Mouse (Mus musculus) T-cell, adult 2 months (primary cell): ENCODE measurements around the gene Braf.

ENCODE experiments used
- DNase-seq: peaks from one replicate; pipeline ENCODE4 v3.0.0; 2022; ENCODE audit warnings: low spot score

Braf gene

DNA sequence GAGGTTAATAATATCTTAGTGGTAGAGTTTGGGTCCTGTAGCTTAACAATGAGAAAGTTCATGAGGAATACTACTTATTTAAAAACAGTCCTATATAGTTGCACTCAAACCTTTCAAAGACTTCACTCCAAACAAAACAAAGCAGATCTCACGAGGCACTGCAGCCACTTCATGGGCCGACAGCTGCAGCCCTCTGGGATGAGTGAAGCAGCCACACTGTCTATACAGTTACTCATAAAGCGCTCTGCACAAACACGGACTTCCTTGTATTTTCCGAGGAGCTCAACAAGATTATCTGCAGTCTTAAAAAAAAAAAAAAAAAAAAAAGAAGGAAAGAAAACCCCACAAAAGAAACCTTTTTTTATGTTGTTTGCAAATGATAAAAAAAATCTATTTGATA is 117.9 kb downstream of the Braf start:
- no peak for DNase-seq

DNA sequence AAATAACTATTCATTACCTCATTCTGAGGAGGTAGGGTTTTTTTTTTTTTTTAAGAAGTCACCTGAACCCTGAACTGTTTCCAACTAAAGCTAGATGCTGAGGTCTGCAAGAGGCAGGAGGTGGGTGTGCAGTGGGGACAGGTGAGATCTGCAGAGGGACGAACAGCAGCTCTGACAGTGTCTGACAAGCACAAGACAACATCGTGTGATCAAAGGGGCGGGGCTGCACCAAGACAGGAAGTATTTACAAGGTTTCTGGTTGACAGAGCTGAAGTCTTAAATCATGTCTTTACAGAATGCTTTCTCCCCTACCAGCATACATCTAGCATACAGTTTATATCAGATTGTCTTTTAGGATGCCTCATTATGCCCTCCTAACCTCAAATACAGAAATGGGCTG is 118.4 kb downstream of the Braf start:
- peak; percentile 50 for DNase-seq

DNA sequence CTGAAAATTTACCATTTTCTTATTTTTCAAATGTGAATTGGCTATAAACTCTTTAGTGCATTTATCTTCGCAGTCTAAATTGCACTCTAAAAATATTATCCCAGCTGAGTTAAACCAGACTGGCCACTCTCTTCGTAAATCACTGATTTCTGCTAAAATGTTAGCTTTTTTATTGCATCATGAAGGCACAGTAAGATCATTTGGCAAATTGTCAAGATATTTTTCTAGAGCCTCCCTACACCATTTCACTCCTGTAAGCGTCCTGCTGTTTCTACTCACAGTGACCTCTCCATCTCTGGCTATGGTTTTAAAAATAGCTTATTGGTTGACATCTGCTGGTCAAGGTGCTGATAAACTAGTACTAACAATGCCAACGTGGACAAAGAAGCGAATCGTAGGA is 119.2 kb downstream of the Braf start:
- no peak for DNase-seq

DNA sequence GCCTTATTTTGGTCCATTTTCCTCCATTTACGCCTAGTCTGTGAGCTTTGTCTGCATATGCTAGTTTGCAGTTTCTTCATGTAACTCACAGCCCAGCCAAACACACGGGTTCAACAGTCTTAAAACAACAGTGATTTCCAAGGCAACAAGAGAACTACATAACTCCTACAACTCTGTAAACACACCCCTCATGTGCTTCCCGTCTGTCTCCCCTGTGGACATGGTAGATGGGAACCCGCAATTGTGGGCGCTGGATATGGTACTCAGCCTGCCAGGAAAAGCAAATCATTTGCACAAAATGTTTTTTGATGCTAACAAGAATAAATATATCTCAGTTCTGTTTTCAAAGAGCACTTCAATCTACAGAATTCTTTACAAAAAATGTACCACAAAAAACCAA is 120.7 kb downstream of the Braf start:
- no peak for DNase-seq

DNA sequence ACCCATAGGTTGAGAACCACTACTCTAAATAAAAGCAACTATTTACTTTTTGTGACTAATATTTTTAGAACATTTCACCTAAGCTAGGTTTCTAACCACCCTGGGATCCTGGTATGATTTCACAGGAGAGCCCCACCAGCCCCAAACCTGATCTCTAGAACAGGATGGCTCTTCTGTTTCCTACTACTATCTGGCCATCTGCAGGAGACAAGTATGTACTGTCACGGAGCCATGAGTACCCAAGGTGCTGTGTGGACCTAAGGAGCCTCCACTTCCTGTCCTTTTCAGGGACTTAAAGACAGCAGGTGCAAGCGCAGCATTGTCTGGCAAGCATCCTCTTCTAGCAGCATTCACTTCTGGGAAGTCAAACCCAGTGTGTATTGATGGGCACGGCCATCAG is 123.4 kb downstream of the Braf start:
- no peak for DNase-seq

DNA sequence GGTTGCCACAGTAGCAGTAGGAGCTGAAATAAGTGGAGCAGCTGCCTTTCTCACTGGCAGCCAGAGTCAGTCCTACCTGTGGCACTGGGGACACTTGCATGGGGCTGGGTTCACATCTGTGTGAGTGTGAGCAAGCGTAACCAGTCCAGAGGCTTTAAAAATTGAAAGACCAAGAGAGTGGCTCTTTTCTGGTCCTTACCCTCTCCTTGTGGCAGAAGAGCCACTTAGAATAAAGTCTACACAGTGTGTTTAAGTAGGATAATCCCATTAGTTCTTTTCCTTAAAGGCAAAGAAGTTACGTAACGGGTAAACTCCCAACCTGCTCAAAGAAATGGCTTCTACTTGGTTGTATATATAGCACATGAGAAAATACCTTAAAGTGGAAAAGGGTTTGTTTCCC is 124.4 kb downstream of the Braf start:
- DNase-seq: no peak

DNA sequence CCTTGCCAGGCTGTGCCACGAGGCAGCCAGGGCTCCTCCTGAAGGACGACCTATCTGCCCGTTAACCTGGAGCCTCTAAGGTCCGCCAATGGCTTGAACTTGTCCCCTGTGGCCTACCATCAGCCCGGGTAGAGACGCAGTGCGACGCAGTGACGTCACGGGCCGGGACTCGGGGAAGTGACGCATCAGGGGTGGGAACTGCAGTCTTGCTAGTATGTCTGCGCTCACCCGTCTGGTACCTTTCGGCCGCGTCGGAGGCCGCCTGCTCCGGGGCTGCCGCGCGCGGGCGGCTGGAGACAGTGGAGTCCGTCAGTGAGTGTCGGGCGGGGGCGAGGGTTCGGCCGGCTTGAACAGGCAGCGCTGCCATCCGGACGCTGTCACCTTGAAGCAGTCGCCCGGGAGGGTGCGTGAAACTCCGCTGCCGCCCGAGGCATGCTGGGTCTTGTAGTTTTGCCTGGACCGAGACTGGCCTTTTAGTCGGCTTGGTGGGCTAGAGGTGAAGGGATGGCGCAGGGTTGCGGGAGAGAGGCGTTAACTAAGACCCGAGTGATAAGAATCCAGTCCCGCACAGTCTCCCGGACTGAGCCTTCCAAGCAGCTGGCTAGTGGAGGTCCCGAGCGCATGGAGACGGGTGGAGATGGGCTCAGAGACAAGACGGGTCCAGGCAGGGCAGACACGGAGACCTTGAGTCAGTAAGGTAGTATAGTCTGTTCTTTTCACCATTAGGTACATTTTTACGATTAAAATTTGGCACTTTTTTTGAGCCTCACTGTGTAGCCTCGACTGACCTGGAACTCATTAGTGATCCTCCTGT is 132.7 kb downstream of the Braf start, which contains the start of gene Ndufb2:
TSS of gene Ndufb2 (plus strand) at position 174 of the 814 bp plus-strand sequence.
- DNase-seq: peak; percentile 91

DNA sequence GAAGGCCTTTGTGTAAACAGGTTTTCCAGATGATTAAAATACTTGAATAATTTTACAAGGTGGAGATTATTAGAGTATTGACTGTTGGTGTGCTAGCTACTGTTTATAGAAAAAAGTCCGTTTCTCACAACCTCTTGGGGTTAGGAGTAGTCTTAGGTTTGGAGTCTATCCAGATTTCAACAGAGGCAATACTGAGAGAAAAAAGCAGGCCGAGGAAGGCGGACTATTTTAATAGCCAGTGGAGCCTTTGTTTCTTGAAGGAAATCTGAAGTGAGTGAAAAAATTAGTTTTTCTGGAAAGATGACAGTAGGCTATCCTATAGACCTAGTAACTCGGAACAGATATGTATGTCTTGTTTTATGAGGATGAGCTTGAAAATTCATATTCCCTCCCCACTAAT is 133.8 kb downstream of the Braf start:
- no peak for DNase-seq

DNA sequence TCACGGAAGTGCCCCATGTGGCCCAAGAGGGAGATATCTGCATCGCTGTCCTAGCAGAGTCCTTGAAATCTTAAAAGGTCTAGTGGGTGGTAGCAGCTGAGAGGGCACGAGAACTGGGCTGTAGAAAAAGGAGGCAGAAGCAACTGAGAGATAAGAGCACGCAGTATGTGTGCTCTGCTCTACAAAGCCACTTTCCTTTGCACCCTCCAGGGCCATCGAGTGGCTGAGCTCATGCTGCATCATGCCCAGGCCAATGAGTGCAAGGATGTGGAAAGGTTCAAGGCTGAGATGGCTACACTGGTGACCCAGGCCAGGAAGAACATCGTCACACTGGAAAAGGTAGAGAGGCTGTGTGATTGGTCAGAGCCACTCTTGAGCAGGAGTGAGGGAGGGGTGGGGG is 139.7 kb downstream of the Braf start, which contains the start of gene Gm42420:
TSS of gene Gm42420 (plus strand) at position 237 of the 400 bp plus-strand sequence.
- DNase-seq: no peak

DNA sequence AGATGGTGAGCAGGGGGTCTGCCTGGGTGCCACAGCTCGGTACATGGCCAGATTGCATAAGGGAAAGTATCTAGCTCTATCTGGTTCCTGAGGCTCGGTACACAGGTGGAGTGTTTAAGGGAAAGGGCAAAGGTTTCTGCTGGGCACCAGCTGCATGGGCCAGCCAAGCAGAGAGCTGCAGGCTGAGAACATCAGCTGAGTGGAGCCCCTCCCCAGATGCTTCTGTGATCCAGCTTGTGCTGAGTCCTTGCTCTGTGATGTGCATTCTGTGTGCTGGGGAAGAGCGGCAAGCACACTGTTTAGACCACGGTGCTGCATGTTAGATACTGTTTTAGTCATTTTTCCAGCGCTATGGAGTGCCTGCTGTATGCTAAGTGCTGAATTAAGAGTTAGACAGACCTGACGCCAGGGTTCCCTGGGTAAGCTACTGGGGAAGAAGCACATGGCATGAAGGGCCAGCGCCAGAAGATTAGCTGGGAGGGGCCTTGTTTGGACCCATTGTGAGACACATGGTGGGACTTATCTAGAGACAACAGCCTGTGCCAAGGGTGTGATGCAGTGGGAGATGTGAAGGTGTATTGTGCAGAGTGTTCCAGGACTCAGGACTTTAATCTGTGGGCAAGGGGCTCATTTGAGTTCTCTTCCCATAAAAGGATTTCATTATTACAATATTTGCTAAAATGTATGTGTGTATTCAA is 144.0 kb downstream of the Braf start:
- DNase-seq: no peak

DNA sequence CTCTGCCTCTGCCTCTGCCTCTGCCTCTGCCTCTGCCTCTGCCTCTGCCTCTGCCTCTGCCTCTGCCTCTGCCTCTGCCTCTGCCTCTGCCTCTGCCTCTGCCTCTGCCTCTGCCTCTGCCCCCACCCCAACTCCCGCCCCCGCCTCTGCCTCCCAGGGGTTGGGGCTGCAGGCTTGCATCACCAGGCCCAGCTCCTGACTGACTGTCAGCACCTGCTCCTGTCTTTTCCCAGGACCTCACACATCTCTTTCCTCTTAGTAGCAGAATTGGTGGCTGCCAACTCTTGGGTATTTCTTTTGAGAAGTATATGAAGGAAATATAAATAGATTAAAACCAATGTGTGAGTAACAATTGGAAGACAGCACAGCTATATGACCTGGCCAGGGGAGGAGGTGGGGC is 144.7 kb downstream of the Braf start:
- no peak for DNase-seq

DNA sequence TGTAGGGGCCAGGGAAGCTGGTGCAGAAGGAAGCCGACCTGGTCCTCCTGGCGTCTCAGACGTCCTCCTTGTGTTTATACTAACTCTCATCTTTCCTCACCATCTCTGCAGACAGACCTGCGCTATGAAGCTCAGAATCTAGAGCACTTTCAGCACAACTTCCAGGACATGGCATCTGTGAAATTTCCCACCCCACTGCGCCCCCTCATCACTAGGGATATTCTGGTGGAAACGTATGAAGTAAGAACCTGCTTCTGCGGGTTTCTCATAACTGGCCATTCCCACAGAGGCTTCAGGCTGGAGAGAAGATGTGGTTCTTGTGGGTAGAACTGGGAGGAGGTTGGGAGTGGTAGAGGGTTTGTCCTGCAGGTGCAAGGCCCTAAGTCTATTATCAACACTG is 145.7 kb downstream of the Braf start:
- DNase-seq: no peak

DNA sequence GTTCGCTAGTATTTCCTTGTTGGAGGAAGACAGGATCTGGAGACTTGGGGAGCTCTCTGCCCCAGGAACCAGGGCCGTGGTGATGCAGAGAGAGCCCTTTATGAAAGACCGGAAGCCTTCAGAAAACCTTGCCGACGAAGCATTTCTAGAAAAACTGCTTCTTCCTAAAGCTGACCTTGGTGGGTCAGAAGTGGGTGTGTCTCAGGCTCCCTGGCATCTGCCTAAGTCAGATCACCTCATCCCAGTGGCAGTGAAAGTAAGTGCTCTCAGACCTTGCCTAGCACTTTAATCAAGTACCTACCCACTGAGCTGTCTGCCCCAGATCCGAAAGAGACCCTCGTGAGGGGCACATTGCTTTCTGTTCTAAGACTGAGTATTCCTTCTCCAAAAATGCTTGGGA is 150.3 kb downstream of the Braf start:
- DNase-seq: no peak

DNA sequence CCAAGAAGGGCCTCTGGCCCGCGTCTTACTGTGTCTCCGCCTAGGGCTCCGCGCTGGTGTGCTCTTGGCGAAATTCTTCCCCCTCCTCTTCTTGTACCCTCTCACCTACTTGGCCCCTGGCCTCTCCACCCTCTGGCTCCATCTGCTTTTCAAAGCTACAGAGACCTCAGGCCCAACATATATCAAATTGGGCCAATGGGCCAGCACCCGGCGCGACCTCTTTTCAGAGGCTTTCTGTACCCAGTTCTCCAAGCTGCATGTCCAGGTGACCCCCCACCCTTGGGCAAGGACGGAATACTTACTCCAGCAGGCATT is 150.8 kb downstream of the Braf start:
- DNase-seq: no peak

DNA sequence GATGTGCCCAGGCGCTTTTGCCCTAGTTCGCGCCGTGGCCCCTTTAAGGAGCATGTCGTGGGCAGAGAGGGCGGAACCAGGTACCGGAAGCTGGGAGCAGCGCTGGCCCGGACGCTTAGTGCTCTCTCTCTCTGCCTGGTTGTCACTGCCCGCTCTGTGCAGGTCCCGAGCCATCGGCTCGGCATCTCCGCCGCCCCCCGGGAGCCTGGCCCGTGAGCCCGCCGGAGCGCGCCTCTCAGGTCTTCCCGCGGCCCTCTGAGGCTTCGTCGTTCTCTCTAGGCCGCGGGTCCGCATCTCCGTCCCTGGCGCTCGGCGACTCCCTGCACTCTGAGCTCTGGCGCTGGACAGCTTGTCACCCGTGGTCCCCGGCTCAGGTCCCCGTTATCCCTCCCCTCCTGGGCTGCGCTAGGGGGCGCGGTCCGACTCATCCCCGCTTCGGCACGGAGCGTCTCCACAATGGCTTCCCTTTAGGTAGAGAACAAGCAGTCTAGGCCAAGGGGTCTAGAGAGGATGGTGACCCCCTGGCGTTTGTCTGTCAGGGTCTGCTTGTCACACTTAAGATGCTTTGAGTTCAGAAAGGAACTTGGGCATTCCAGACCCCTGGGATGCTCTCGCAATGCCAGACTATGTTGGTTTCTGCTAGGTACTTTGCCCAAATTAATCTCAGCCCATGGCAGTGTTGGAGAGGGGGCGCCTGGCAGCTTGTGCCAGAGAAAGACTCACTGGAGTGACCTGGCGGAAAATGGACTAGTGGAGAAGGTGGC is 151.3 kb downstream of the Braf start, which contains the start of gene Adck2:
TSS of gene Adck2 (plus strand) at position 83 of the 764 bp plus-strand sequence.
- peak; percentile 81 for DNase-seq

DNA sequence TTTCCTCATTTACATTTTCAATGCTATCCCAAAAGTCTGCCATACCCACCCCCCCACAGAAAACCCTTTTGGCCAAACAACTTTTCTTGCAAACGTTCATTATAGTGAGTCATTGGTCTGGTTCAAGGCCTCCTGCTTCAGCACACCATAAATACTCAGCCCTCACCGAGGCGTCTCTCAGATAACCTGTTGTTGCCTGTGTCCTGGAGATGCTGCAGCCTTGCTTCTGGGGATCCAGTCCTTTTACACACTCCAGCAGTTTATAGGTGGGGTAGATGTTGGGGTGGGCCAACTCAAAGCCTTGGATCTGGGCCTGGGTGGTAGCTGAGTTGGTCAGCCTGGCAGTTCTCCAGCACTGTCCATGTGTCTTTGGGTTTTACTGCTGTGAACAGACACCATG is 154.8 kb downstream of the Braf start:
- no peak for DNase-seq

DNA sequence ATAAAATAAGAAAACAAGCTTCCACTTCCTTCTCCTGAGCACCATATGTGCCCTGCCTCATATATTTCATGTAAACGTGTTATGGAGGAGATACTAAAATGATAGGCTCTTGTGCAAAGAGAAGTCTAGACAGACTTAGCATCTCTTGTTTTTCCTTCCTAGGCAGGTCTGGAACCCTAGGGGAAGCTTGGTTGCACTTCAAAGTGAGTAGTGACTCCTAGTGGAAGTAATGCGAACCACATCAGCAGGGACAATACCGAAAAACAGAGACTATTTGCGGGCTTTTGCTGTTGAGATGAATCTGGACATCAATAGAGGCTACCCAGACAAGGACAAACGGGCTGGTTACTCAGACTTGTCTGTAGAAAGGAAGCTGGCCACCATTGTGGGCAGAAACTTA is 157.7 kb downstream of the Braf start:
- peak; percentile 15 for DNase-seq

DNA sequence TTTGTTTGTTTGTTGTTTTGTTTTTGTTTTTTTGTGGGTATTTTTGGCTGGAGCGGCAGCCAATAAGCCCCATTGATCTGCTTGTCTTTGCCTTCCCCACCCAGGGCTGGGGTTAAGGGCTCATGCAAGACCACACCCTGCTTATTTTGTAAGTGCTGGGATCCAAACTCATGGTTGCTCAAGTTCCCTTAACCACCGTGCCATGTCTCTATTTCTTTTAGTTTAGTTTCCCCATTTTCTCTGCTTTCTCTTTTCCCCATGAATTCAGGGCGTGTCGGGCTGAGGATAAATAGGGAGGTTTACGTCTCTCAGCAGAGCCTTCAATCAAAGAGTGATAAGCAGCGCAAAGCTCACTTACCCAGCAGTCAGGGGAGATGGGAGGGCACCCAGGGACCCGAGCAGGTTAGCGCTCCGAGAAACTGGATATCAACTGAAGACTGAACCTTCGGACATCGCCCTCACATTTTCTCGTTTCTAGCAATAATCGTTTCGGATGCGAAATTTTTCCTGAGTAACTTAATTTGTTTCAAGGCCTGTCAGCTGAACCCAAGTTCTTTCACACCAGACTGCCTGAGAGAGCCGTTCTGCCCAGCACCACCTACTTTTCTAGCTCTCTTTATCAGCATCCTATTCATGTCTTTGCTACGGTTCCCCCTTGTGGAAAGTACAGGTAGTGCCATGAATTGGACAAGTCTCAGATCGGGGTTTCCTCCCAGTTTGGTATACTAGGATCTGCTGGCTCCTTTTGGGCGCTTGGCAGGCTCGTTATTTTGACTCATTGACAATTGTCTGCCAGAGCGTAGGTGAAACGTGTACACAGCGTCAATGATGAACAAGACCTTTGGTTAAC is 162.9 kb downstream of the Braf start:
- DNase-seq: peak; percentile 67

DNA sequence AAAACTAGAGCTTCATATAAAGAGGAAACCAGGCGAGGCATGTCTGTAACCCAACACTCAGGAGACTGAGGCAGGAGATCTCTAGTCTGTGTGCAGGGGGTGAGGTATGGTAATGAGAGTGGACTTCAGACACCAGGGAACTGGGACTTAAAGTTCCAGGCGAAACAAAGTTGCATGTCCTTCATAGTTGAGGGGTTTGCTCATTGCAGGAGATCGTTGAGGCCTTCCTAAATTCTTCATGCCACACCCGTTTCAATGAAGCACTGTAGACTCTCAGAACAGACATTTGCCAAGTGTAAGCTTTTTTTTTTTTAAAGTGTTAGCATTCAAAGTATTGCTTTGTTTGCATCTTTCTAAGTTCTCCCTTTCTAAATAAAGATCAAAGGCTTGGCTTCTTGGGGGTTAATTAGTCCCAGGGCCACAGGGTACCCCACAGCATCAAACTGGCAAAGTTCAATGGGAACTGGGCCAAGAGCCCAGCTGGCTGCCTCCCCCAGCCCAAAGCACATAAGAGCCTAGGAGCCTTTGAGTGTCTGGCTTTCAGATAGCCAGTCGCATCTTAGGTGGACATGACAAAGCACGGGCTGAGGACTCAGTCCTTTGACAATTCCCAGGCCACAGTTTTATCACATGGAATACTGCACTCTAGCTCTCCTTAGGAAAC is 165.9 kb downstream of the Braf start:
- no peak for DNase-seq

DNA sequence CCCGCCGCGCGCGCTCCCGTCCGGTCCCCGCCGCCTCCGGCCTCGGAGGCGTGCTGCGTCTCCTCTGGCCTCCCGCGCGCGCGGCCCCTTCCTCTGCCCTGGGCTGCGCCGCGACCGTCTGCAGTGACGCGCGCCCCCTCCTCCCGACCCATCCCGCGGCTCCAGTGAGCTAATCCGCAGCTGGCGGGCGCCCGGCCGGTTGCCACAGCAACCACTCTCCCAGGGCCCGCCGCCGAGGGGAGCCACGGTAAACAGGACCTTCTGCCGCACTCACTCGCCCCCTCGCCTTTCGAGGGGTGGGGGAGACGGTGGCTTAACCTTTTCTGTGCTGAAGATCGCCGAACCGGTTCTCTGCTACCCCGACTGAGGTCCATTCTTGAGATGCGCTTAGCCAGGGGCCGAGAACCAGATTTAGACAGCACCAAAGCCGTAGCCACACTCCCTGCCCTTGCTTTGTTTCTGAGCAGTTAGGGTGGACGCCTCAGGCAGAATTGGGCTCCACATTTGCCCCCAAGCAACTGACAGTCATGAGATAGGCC is 167.5 kb downstream of the Braf start, which contains the start of gene Dennd2a:
TSS of gene Dennd2a (minus strand) at position 145 of the 539 bp plus-strand sequence.
- DNase-seq: no peak
